Comparison of ENCODE assay signal across 9 mouse cellular contexts in genomic region chr8:10230746-10231369, GRCm38 (mm10).
DNase-seq lines count a peak whose midpoint lies in the region; ATAC-seq and TF ChIP-seq lines count a peak whose summit lies in the region.
"Had no signal": no experiment of that assay in that cellular context is flagged by ENCODE, and none has a peak within 500 bp of the region (broad histone marks: within the 10 kb centered on the region; RNA-seq: fewer than 3 reads in every experiment).

No protein-coding gene starts in this region.

- WGBS in midbrain, embryonic 14.5 days: 56% methylated on average over 8 of the region's 8 CpGs
- WGBS in midbrain, embryonic 13.5 days: 57% methylated on average over 8 of the region's 8 CpGs
- WGBS in forebrain, embryonic 11.5 days: 53% methylated on average over 8 of the region's 8 CpGs
- WGBS in lung, postnatal 0 days: 46% methylated on average over 8 of the region's 8 CpGs

- no peak overlapping the region for H3K4me3 ChIP-seq in midbrain, embryonic 14.5 days (replicated peaks; ENCODE audit: low read depth, low read length)
- H3K4me3 ChIP-seq in midbrain, embryonic 13.5 days (replicated peaks): no peak overlapping the region
- H3K4me3 ChIP-seq in forebrain, embryonic 11.5 days (ENCODE audit: low read depth, low read length): no peak overlapping the region
- no peak overlapping the region for H3K4me3 ChIP-seq in lung, postnatal 0 days (ENCODE audit: low read depth, low read length)
- H3K4me3 ChIP-seq: midbrain, embryonic 12.5 days had no signal

- no peak for ATAC-seq in midbrain, embryonic 14.5 days (ENCODE audit: low FRiP score, low TSS enrichment)
- no peak for ATAC-seq in midbrain, embryonic 13.5 days
- ATAC-seq in forebrain, embryonic 11.5 days (replicated peaks; ENCODE audit: low FRiP score): no peak; the same call in 1 of the 2 replicates
- no peak for ATAC-seq in lung, postnatal 0 days

- peak; percentile 82 for DNase-seq in midbrain, embryonic 14.5 days
- DNase-seq in adrenal gland, adult 8-10 months: peak; percentile 7
- DNase-seq in forebrain, embryonic 11.5 days (ENCODE audit: low spot score): peak; percentile 70
- peak; percentile 50 to 61 for DNase-seq in kidney, postnatal 36 days
- peak; percentile 65 for DNase-seq in lung, postnatal 0 days (ENCODE audit: low spot score)
- DNase-seq in splenic B cell, adult 2 months (ENCODE audit: low read depth, low spot score): peak; percentile 34
- no peak for DNase-seq in ovary, adult 18-20 months (ENCODE audit: low spot score)

- no peak for TF ChIP-seq EP300 in lung, postnatal 0 days (IDR thresholded peaks at IDR 0.05)

- no peaks in the 10 kb centered on the region for H3K4me1 ChIP-seq in midbrain, embryonic 14.5 days (ENCODE audit: control insufficient read depth, insufficient read depth, low read length)
- no peaks in the 10 kb centered on the region for H3K4me1 ChIP-seq in midbrain, embryonic 13.5 days (replicated peaks)
- H3K4me1 ChIP-seq in forebrain, embryonic 11.5 days (replicated peaks; ENCODE audit: control insufficient read depth, insufficient read depth, low read length): no peaks in the 10 kb centered on the region
- no peaks in the 10 kb centered on the region for H3K4me1 ChIP-seq in lung, postnatal 0 days (ENCODE audit: insufficient read depth, low read depth, low read length)
- H3K4me1 ChIP-seq: midbrain, embryonic 12.5 days had no signal

- H3K36me3 ChIP-seq in midbrain, embryonic 14.5 days (ENCODE audit: control insufficient read depth, insufficient read depth, low read length): no peaks in the 10 kb centered on the region
- H3K36me3 ChIP-seq in midbrain, embryonic 13.5 days: no peaks in the 10 kb centered on the region
- no peaks in the 10 kb centered on the region for H3K36me3 ChIP-seq in forebrain, embryonic 11.5 days (ENCODE audit: control insufficient read depth, insufficient read depth, low read length)
- H3K36me3 ChIP-seq in lung, postnatal 0 days (ENCODE audit: insufficient read depth, low read length): no peaks in the 10 kb centered on the region
- H3K36me3 ChIP-seq in splenic B cell, adult 2 months (ENCODE audit: control insufficient read depth, insufficient read depth, low read length, poor library complexity, severe bottlenecking): no peaks in the 10 kb centered on the region
- H3K36me3 ChIP-seq: midbrain, embryonic 12.5 days had no signal

- peak; percentile 80 for TF ChIP-seq CTCF in lung, postnatal 0 days (IDR thresholded peaks at IDR 0.05)

- no peak overlapping the region for H3K9ac ChIP-seq in midbrain, embryonic 14.5 days (replicated peaks; ENCODE audit: low read length)
- H3K9ac ChIP-seq in midbrain, embryonic 13.5 days (replicated peaks): no peak overlapping the region
- no peak overlapping the region for H3K9ac ChIP-seq in forebrain, embryonic 11.5 days (ENCODE audit: low read length)
- no peak overlapping the region for H3K9ac ChIP-seq in lung, postnatal 0 days (replicated peaks; ENCODE audit: low read depth)
- H3K9ac ChIP-seq: midbrain, embryonic 12.5 days had no signal

- no peak overlapping the region for H3K27ac ChIP-seq in midbrain, embryonic 14.5 days (replicated peaks; ENCODE audit: low read depth, low read length)
- no peak overlapping the region for H3K27ac ChIP-seq in midbrain, embryonic 13.5 days
- H3K27ac ChIP-seq in forebrain, embryonic 11.5 days (ENCODE audit: low read depth, low read length): no peak overlapping the region
- H3K27ac ChIP-seq in lung, postnatal 0 days (ENCODE audit: low read length): no peak overlapping the region
- H3K27ac ChIP-seq: midbrain, embryonic 12.5 days had no signal

- H3K9me3 ChIP-seq in midbrain, embryonic 14.5 days (ENCODE audit: control insufficient read depth, low read length): no peaks in the 10 kb centered on the region
- no peaks in the 10 kb centered on the region for H3K9me3 ChIP-seq in midbrain, embryonic 13.5 days
- H3K9me3 ChIP-seq in forebrain, embryonic 11.5 days (ENCODE audit: control insufficient read depth, low read length): no peaks in the 10 kb centered on the region
- H3K9me3 ChIP-seq in lung, postnatal 0 days (ENCODE audit: low read length): no peaks in the 10 kb centered on the region
- H3K9me3 ChIP-seq: midbrain, embryonic 12.5 days had no signal

- no peak overlapping the region for H3K4me2 ChIP-seq in midbrain, embryonic 14.5 days (ENCODE audit: low read length)
- H3K4me2 ChIP-seq in midbrain, embryonic 13.5 days (replicated peaks): no peak overlapping the region
- no peak overlapping the region for H3K4me2 ChIP-seq in forebrain, embryonic 11.5 days (ENCODE audit: low read depth, low read length, severe bottlenecking)
- no peak overlapping the region for H3K4me2 ChIP-seq in lung, postnatal 0 days (replicated peaks; ENCODE audit: low read depth, low read length)
- H3K4me2 ChIP-seq: midbrain, embryonic 12.5 days had no signal

- no peaks in the 10 kb centered on the region for H3K27me3 ChIP-seq in midbrain, embryonic 14.5 days (ENCODE audit: control insufficient read depth, insufficient read depth, low read length)
- no peaks in the 10 kb centered on the region for H3K27me3 ChIP-seq in midbrain, embryonic 13.5 days
- no peaks in the 10 kb centered on the region for H3K27me3 ChIP-seq in forebrain, embryonic 11.5 days (ENCODE audit: control insufficient read depth, insufficient read depth, low read length)
- no peaks in the 10 kb centered on the region for H3K27me3 ChIP-seq in lung, postnatal 0 days (replicated peaks; ENCODE audit: insufficient read depth, low read length)
- no peaks in the 10 kb centered on the region for H3K27me3 ChIP-seq in splenic B cell, adult 2 months (ENCODE audit: control insufficient read depth, insufficient read depth, low read length, poor library complexity, severe bottlenecking)
- H3K27me3 ChIP-seq: midbrain, embryonic 12.5 days had no signal
